Comparison of ENCODE assay signal across 8 mouse cellular contexts in genomic region chr11:54068520-54069371, GRCm38 (mm10). TPM values are rescaled to one million over a fixed set of nuclear protein-coding genes. Genes with fewer than 3 reads are reported as not detected.
DNase-seq lines count a peak whose midpoint lies in the region; ATAC-seq lines count a peak whose summit lies in the region.

Pdlim4 (minus strand) TSS chr11:54069014.

- peak within 1 kb of the TSS; percentile 74 for H3K27ac ChIP-seq in intestine, embryonic 14.5 days (ENCODE audit: low read depth)
- H3K27ac ChIP-seq in liver, embryonic 12.5 days, result no peak within 1 kb of the TSS
- peak within 1 kb of the TSS; percentile 52 for H3K27ac ChIP-seq in neural tube, embryonic 15.5 days (replicated peaks)

- H3K4me1 ChIP-seq in intestine, embryonic 14.5 days (replicated peaks; ENCODE audit: control insufficient read depth, insufficient read depth, low read length), result peaks cover 18% of the 10 kb centered on the region
- peaks cover 11% of the 10 kb centered on the region for H3K4me1 ChIP-seq in liver, embryonic 12.5 days
- H3K4me1 ChIP-seq in neural tube, embryonic 15.5 days, result peaks cover 21% of the 10 kb centered on the region

- no peaks in the 10 kb centered on the region for H3K9me3 ChIP-seq in intestine, embryonic 14.5 days (ENCODE audit: control insufficient read depth, low read length)
- no peaks in the 10 kb centered on the region for H3K9me3 ChIP-seq in liver, embryonic 12.5 days (replicated peaks)
- no peaks in the 10 kb centered on the region for H3K9me3 ChIP-seq in neural tube, embryonic 15.5 days (replicated peaks)

- peak; percentile 57 for ATAC-seq in intestine, embryonic 14.5 days (replicated peaks; ENCODE audit: low FRiP score, low TSS enrichment, low read depth)
- ATAC-seq in liver, embryonic 12.5 days, result no peak
- peak; percentile 55 for ATAC-seq in neural tube, embryonic 15.5 days (ENCODE audit: low FRiP score)

- peak within 1 kb of the TSS; percentile 80 for H3K9ac ChIP-seq in intestine, embryonic 14.5 days (ENCODE audit: low read length)
- peak within 1 kb of the TSS; percentile 42; the same call in 1 of the 2 replicates for H3K9ac ChIP-seq in liver, embryonic 12.5 days
- peak within 1 kb of the TSS; percentile 58 for H3K9ac ChIP-seq in neural tube, embryonic 15.5 days (replicated peaks)

- H3K36me3 ChIP-seq in intestine, embryonic 14.5 days (ENCODE audit: control insufficient read depth, insufficient read depth, low read length), result no peaks in the 10 kb centered on the region
- H3K36me3 ChIP-seq in liver, embryonic 12.5 days, result no peaks in the 10 kb centered on the region
- no peaks in the 10 kb centered on the region for H3K36me3 ChIP-seq in neural tube, embryonic 15.5 days

- 2% methylated on average over 56 of the region's 61 CpGs for WGBS in intestine, embryonic 14.5 days
- WGBS in liver, embryonic 12.5 days (ENCODE audit: insufficient replicate concordance), result 2% methylated on average over 43 of the region's 61 CpGs
- 2% methylated on average over 47 of the region's 61 CpGs for WGBS in neural tube, embryonic 15.5 days

- H3K4me2 ChIP-seq in intestine, embryonic 14.5 days (ENCODE audit: low read length), result peak within 1 kb of the TSS; percentile 83
- H3K4me2 ChIP-seq in liver, embryonic 12.5 days, result peak within 1 kb of the TSS; percentile 70
- peak within 1 kb of the TSS; percentile 93 for H3K4me2 ChIP-seq in neural tube, embryonic 15.5 days

- DNase-seq in layer of hippocampus, adult 8-10 months (ENCODE audit: low spot score in 2 of 2), result no peak
- no peak for DNase-seq in layer of hippocampus, adult 9-10 months (ENCODE audit: low spot score)
- DNase-seq in adrenal gland, postnatal 25 days, result peak; percentile 71
- DNase-seq in gastrocnemius, postnatal 10 days, result peak; percentile 75
- peak; percentile 83 for DNase-seq in intestine, embryonic 14.5 days (ENCODE audit: low spot score)
- DNase-seq in right cerebral cortex, postnatal 14 days, result no peak

- no peaks in the 10 kb centered on the region for H3K27me3 ChIP-seq in intestine, embryonic 14.5 days (replicated peaks; ENCODE audit: control insufficient read depth, insufficient read depth, low read length)
- H3K27me3 ChIP-seq in liver, embryonic 12.5 days (replicated peaks), result peaks cover 93% of the 10 kb centered on the region
- H3K27me3 ChIP-seq in neural tube, embryonic 15.5 days (replicated peaks), result peaks cover 5% of the 10 kb centered on the region; the same call in 1 of the 2 replicates

- peak within 1 kb of the TSS; percentile 64 for H3K4me3 ChIP-seq in intestine, embryonic 14.5 days (ENCODE audit: low read depth, low read length)
- peak within 1 kb of the TSS; percentile 47 for H3K4me3 ChIP-seq in liver, embryonic 12.5 days
- peak within 1 kb of the TSS; percentile 56 for H3K4me3 ChIP-seq in neural tube, embryonic 15.5 days (replicated peaks)

RNA-seq across cellular contexts. Expression of gene Pdlim4, which starts in this region (rescaled TPM):
- 10 to 100 TPM; 16.4 to 25.2 (median 21.2) TPM for total RNA-seq in layer of hippocampus, adult 8-10 months (2022)
- total RNA-seq in adrenal gland, postnatal 25 days (2021), result 20.6 and 37.9 TPM in 2 replicates
- 10 to 100 TPM; 26.0 to 37.9 TPM for total RNA-seq in gastrocnemius, postnatal 10 days (2021)
- 48.2 and 59.5 TPM in 2 replicates for polyA plus RNA-seq in intestine, embryonic 14.5 days (2014; fragmentation: Nextera tagmentation; extraction: Ambion mirVana)
- polyA plus RNA-seq in liver, embryonic 12.5 days (2016; fragmentation: Nextera tagmentation; extraction: Ambion mirVana), result 4.4 and 4.9 TPM in 2 replicates
- 34.4 and 45.7 TPM in 2 replicates for polyA plus RNA-seq in neural tube, embryonic 15.5 days (2015; fragmentation: Nextera tagmentation; extraction: Ambion mirVana)

Comparison
In these comparisons a context has a peak if more than half of its experiments do, and no peak if none do; other contexts are left out.
1. DNase-seq: peak in adrenal gland, postnatal 25 days (single experiment), gastrocnemius, postnatal 10 days (single experiment) and intestine, embryonic 14.5 days (single experiment); none in layer of hippocampus, adult 8-10 months (0 of 2), layer of hippocampus, adult 9-10 months (single experiment) and right cerebral cortex, postnatal 14 days (single experiment).
2. Peak in every context shown above with its lines, with median percentiles within 50 percentile points of each other: H3K4me2 ChIP-seq, H3K4me3 ChIP-seq and H3K9ac ChIP-seq.